Mouse (Mus musculus): ENCODE measurements around the gene AU040320.

DNA sequence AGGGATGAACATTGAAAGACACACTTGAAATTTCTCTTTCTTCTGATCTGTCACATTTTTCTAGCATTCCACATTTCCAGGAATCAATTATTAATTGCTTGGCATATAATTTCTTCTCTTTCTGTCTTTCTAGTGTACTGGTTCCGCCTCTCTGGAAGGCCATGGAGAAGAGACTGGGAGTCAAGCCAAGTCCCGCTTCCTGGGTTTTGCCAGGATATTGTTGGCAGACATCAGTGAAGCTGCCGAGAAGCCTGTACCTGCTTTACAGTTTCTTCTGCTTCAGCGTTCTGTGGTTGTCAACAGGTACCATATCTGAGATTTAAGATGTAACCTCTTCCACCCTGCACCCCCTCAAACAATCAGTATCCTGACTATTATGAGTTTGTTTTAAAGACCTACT lies 3.4 kb downstream of the AU040320 start:
- no peak for TF ChIP-seq CTCF (IDR thresholded peaks at IDR 0.05; ENCODE audit: low read depth, low read length)
- TF ChIP-seq POLR2A (IDR thresholded peaks at IDR 0.05; ENCODE audit: extremely low read depth, insufficient read depth, low read length), result no peak

Measured in liver, adult 2 months (tissue).